ENCODE assay signal across 19 mouse cellular contexts in the genomic region with DNA sequence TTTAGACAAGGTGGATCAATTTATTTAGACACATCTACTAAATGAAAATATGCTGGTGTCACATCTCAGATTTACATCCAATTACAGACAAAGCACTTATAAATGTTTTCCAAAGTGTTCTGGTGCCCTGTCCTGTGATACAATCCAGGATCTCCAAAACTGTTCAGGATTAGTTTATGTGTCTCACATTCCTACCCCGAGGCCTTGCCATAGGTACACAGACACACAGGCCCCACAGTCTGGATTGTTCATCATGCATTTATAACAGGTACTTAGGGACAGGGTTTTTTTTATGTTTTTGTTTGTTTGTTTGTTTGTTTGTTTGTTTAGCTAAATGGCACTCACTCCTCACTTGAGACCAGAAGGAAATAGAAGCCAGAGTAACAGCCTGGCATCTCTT.
DNase-seq lines count a peak whose midpoint lies in the region; ATAC-seq and TF ChIP-seq lines count a peak whose summit lies in the region.
"Had no signal": no experiment of that assay in that cellular context is flagged by ENCODE, and none has a peak within 500 bp of the region (broad histone marks: within the 10 kb centered on the region; RNA-seq: fewer than 3 reads in every experiment).

No protein-coding gene starts in this region.

- TF ChIP-seq CTCF in MEL (IDR thresholded peaks at IDR 0.05 in 2 of 3, conservative IDR thresholded peaks at IDR 0.05 in 1 of 3; ENCODE audit: control insufficient read depth in 1 of 3, insufficient read depth in 1 of 3, low read depth in 2 of 3, low read length in 3 of 3, poor library complexity in 1 of 3, severe bottlenecking in 1 of 3) = no peak

- no peaks in the 10 kb centered on the region for H3K36me3 ChIP-seq in midbrain, embryonic 11.5 days (ENCODE audit: control insufficient read depth, insufficient read depth, low read length)
- no peaks in the 10 kb centered on the region for H3K36me3 ChIP-seq in midbrain, embryonic 16.5 days (ENCODE audit: control insufficient read depth, insufficient read depth, low read length)
- peaks cover 0 to 84% of the 10 kb centered on the region in 2 experiments; a peak in 2 of 4 replicates for H3K36me3 ChIP-seq in MEL (ENCODE audit: control insufficient read depth in 1 of 2, insufficient read depth in 2 of 2, low read length in 2 of 2)
- H3K36me3 ChIP-seq in embryonic facial prominence, embryonic 10.5 days (replicated peaks) = no peaks in the 10 kb centered on the region
- no peaks in the 10 kb centered on the region for H3K36me3 ChIP-seq in limb, embryonic 10.5 days
- H3K36me3 ChIP-seq: embryonic facial prominence, embryonic 15.5 days; heart, embryonic 13.5 days; hindbrain, embryonic 15.5 days had no signal

- peaks cover 13% of the 10 kb centered on the region for H3K79me2 ChIP-seq in MEL (ENCODE audit: control insufficient read depth, insufficient read depth, low read length, poor library complexity)

- DNase-seq in midbrain, embryonic 11.5 days (ENCODE audit: low spot score, missing footprints) = no peak
- peak; percentile 37 for DNase-seq in MEL (ENCODE audit: low read depth, low spot score)
- no peak for DNase-seq in embryonic facial prominence, embryonic 10.5 days (ENCODE audit: low spot score)
- no peak for DNase-seq in limb, embryonic 10.5 days (ENCODE audit: low spot score)
- DNase-seq in thymus, postnatal 0 days (ENCODE audit: low spot score) = no peak
- no peak for DNase-seq in right cerebral cortex, postnatal 25 days
- no peak for DNase-seq in embryo, embryonic 9.5 days (ENCODE audit: extremely low spot score)
- DNase-seq: adrenal gland, adult 8-10 months; cerebellum, adult 11 months; cerebellum, adult 8-10 months; cerebellum, postnatal 14 days; gastrocnemius, postnatal 25 days; heart, postnatal 36 days had no signal

- H3K27me3 ChIP-seq in midbrain, embryonic 11.5 days (ENCODE audit: control insufficient read depth, insufficient read depth, low read length) = peaks cover 23% of the 10 kb centered on the region
- H3K27me3 ChIP-seq in midbrain, embryonic 16.5 days (ENCODE audit: control insufficient read depth, insufficient read depth, low read depth, low read length) = peaks cover 21% of the 10 kb centered on the region
- H3K27me3 ChIP-seq in MEL (ENCODE audit: control insufficient read depth in 1 of 2, insufficient read depth in 2 of 2, low read length in 2 of 2) = no peaks in the 10 kb centered on the region
- no peaks in the 10 kb centered on the region for H3K27me3 ChIP-seq in embryonic facial prominence, embryonic 10.5 days (replicated peaks; ENCODE audit: low read depth, poor library complexity, severe bottlenecking)
- no peaks in the 10 kb centered on the region for H3K27me3 ChIP-seq in limb, embryonic 10.5 days (ENCODE audit: low read depth, poor library complexity, severe bottlenecking)
- H3K27me3 ChIP-seq: embryonic facial prominence, embryonic 15.5 days; heart, embryonic 13.5 days had no signal

- H3K9ac ChIP-seq in midbrain, embryonic 11.5 days (ENCODE audit: low read length) = no peak overlapping the region
- no peak overlapping the region for H3K9ac ChIP-seq in midbrain, embryonic 16.5 days (ENCODE audit: low read depth, low read length)
- peak overlapping the region; percentile 71 for H3K9ac ChIP-seq in MEL (ENCODE audit: control insufficient read depth, low read depth, low read length, poor library complexity, severe bottlenecking)
- H3K9ac ChIP-seq: embryonic facial prominence, embryonic 15.5 days; heart, embryonic 13.5 days; hindbrain, embryonic 15.5 days had no signal

- ATAC-seq in midbrain, embryonic 11.5 days (ENCODE audit: low FRiP score) = 0 out of 2 replicates have a peak, but pooled peaks have one; percentile 46
- ATAC-seq in midbrain, embryonic 16.5 days = no peak
- ATAC-seq: forebrain, embryonic 16.5 days had no signal

- TF ChIP-seq POLR2A in MEL (IDR thresholded peaks at IDR 0.05; ENCODE audit: control insufficient read depth in 1 of 2, insufficient read depth in 1 of 2, low read depth in 1 of 2, low read length in 2 of 2, poor library complexity in 1 of 2) = no peak

- no peak overlapping the region for H3K4me3 ChIP-seq in midbrain, embryonic 11.5 days (ENCODE audit: low read depth, low read length)
- no peak overlapping the region for H3K4me3 ChIP-seq in midbrain, embryonic 16.5 days (ENCODE audit: low read depth, low read length)
- no peak overlapping the region for H3K4me3 ChIP-seq in MEL (ENCODE audit: control insufficient read depth in 1 of 2, insufficient read depth in 1 of 2, low read depth in 2 of 2, low read length in 2 of 2)
- no peak overlapping the region for H3K4me3 ChIP-seq in embryonic facial prominence, embryonic 10.5 days
- H3K4me3 ChIP-seq in limb, embryonic 10.5 days = no peak overlapping the region
- H3K4me3 ChIP-seq: embryonic facial prominence, embryonic 15.5 days; erythroblast, embryonic 14.5 days; heart, embryonic 13.5 days; hindbrain, embryonic 15.5 days had no signal

- H3K9me3 ChIP-seq in midbrain, embryonic 11.5 days (ENCODE audit: control insufficient read depth, low read length) = no peaks in the 10 kb centered on the region
- no peaks in the 10 kb centered on the region for H3K9me3 ChIP-seq in midbrain, embryonic 16.5 days (replicated peaks; ENCODE audit: control insufficient read depth, low read length, poor library complexity, severe bottlenecking)
- no peaks in the 10 kb centered on the region for H3K9me3 ChIP-seq in MEL (replicated peaks; ENCODE audit: insufficient read depth, low read length)
- H3K9me3 ChIP-seq in embryonic facial prominence, embryonic 10.5 days = no peaks in the 10 kb centered on the region
- no peaks in the 10 kb centered on the region for H3K9me3 ChIP-seq in limb, embryonic 10.5 days (replicated peaks)
- H3K9me3 ChIP-seq: embryonic facial prominence, embryonic 15.5 days; heart, embryonic 13.5 days; hindbrain, embryonic 15.5 days had no signal

- H3K27ac ChIP-seq in midbrain, embryonic 11.5 days (ENCODE audit: low read depth, low read length) = no peak overlapping the region
- no peak overlapping the region for H3K27ac ChIP-seq in midbrain, embryonic 16.5 days (ENCODE audit: low read length)
- H3K27ac ChIP-seq in MEL (ENCODE audit: control insufficient read depth, low read depth, low read length) = peak overlapping the region; percentile 100
- H3K27ac ChIP-seq in embryonic facial prominence, embryonic 10.5 days (replicated peaks) = peak overlapping the region; percentile 65; the same call in 1 of the 2 replicates
- H3K27ac ChIP-seq in limb, embryonic 10.5 days = peak overlapping the region; percentile 67
- H3K27ac ChIP-seq: embryonic facial prominence, embryonic 15.5 days; heart, embryonic 13.5 days; hindbrain, embryonic 15.5 days had no signal

- no peak overlapping the region for H3K4me2 ChIP-seq in midbrain, embryonic 11.5 days
- no peak overlapping the region for H3K4me2 ChIP-seq in midbrain, embryonic 16.5 days (ENCODE audit: low read length)
- H3K4me2 ChIP-seq: embryonic facial prominence, embryonic 15.5 days; heart, embryonic 13.5 days; hindbrain, embryonic 15.5 days had no signal

- TF ChIP-seq RAD21 in MEL (IDR thresholded peaks at IDR 0.05; ENCODE audit: low read depth, low read length) = no peak

- H3K4me1 ChIP-seq in midbrain, embryonic 11.5 days (ENCODE audit: control insufficient read depth, insufficient read depth, low read length) = peaks cover 6% of the 10 kb centered on the region
- 0 out of 2 replicates have a peak, but pooled peaks cover 3% of the 10 kb centered on the region for H3K4me1 ChIP-seq in midbrain, embryonic 16.5 days (ENCODE audit: control insufficient read depth, insufficient read depth, low read length)
- H3K4me1 ChIP-seq in MEL (ENCODE audit: control insufficient read depth in 1 of 2, insufficient read depth in 2 of 2, low read length in 2 of 2) = peaks cover 32 to 78% of the 10 kb centered on the region in 2 experiments
- H3K4me1 ChIP-seq in embryonic facial prominence, embryonic 10.5 days = peaks cover 38% of the 10 kb centered on the region
- peaks cover 32% of the 10 kb centered on the region for H3K4me1 ChIP-seq in limb, embryonic 10.5 days

- 43% methylated on average over 1 of the region's 1 CpGs for WGBS in midbrain, embryonic 11.5 days
- WGBS in midbrain, embryonic 16.5 days = 27% methylated on average over 1 of the region's 1 CpGs
- 46% methylated on average over 1 of the region's 1 CpGs for WGBS in embryonic facial prominence, embryonic 10.5 days
- WGBS in limb, embryonic 10.5 days = 31% methylated on average over 1 of the region's 1 CpGs

- no peak for TF ChIP-seq EP300 in MEL (IDR thresholded peaks at IDR 0.05; ENCODE audit: low read depth in 1 of 2, low read length in 2 of 2)

TF ChIP-seq in MEL, 35 proteins besides CTCF, POLR2A, EP300 and RAD21:
- no peak for TF ChIP-seq USF1 (IDR thresholded peaks at IDR 0.05; ENCODE audit: low read depth, low read length)
- TF ChIP-seq MAX (IDR thresholded peaks at IDR 0.05; ENCODE audit: low read length) = no peak
- no peak for TF ChIP-seq MAFK (IDR thresholded peaks at IDR 0.05; ENCODE audit: borderline replicate concordance, low read depth, low read length)

Comparison
In these comparisons a context has a peak if more than half of its experiments do, and no peak if none do; other contexts are left out.
1. H3K27ac ChIP-seq: peak in MEL (single experiment), embryonic facial prominence, embryonic 10.5 days (single experiment) and limb, embryonic 10.5 days (single experiment); none in midbrain, embryonic 11.5 days (single experiment) and midbrain, embryonic 16.5 days (single experiment).